Mouse (Mus musculus): ENCODE data around the gene Btbd35f26. TPM values are rescaled to one million over a fixed set of nuclear protein-coding genes. Genes with fewer than 3 reads are reported as not detected.
"Not testable (repeated sequence)": the region's sequence is repeated elsewhere in the genome, so short reads cannot be mapped to it uniquely, and the experiment has no call there.

Btbd35f26 gene
- not detected for total RNA-seq (2021)
- long read RNA-seq, experiment 1: 0 reads
- long read RNA-seq, experiment 2: 0 reads

- not testable (repeated sequence) for DNase-seq (ENCODE audit: low spot score)
These were observed at the start of gene Btbd35f26 for GRCm38 (mm10) chrX:31336154-31336553. Gene Btbd35f26, plus strand, starts transcription at chrX:31336454.

- DNase-seq (ENCODE audit: low spot score): not testable (repeated sequence)
These were observed 5.7 kb downstream of the Btbd35f26 start for GRCm38 (mm10) chrX:31341924-31342323.

- not testable (repeated sequence) for DNase-seq (ENCODE audit: low spot score)
These were observed 47.6 kb downstream of the Btbd35f26 start, which contains the start of gene Btbd35f19 for GRCm38 (mm10) chrX:31383818-31384217. Gene Btbd35f19, minus strand, starts transcription at chrX:31383918.

Other genes starting within 250 kb of the Btbd35f26 start
- not detected for gene Btbd35f29, start 218.8 kb upstream of the Btbd35f26 start, total RNA-seq (2021)
- gene Spin2f, start 82.6 kb upstream of the Btbd35f26 start, total RNA-seq (2021): not detected
- not detected for gene Btbd35f19, start 47.5 kb downstream of the Btbd35f26 start, total RNA-seq (2021)
- gene Gm21883, start 237.8 kb downstream of the Btbd35f26 start, total RNA-seq (2021): not detected

Data from gastrocnemius, adult 18-20 months (tissue).